Mouse (Mus musculus): Measurements from ENCODE around the gene Fam222b. TPM values are rescaled to one million over a fixed set of nuclear protein-coding genes. Genes with fewer than 3 reads are reported as not detected.

The Fam222b gene
- 13.8 and 15.8 TPM in 2 replicates for polyA plus RNA-seq (2012; rRNA removed)

DNA sequence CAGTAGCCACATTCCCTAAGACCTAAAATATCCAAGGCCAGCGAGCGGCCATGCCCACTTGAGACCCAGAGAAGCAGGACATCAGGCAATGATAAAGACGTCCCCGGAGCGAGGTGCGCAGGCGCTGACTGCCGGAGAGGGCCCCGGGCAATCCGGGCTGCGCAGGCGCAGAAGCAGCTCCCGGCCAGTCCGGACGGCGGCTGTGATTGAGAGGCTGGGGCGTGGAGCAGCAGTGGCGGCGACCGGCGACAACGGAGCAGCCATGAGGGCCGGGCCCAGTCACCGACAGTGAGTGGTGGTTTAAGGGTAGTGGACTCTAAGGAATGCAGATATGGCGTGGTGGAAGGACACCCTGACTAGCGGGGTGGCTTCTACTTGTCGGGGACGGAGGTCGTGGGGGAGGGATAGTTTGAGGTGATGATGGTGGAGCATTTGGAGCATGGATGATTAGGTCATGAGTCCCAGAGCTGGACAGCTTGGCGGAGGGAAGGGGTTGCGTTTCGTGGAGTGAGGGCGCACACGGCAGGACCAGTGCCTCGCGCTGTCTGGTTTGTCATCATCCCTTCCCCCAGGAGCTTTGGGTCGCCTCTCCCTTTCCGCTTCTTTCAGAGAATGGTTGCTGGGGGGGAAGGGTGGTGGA is at the start of gene Fam222b:
Gene Fam222b (plus strand): TSS at position 157 of the 640 bp plus-strand sequence.

GRCm38 (mm10) chr11:78079961-78080921 is 14.2 kb upstream of the Fam222b start, which contains the start of gene Eral1:
Eral1 (minus strand) TSS chr11:78080383.

DNA sequence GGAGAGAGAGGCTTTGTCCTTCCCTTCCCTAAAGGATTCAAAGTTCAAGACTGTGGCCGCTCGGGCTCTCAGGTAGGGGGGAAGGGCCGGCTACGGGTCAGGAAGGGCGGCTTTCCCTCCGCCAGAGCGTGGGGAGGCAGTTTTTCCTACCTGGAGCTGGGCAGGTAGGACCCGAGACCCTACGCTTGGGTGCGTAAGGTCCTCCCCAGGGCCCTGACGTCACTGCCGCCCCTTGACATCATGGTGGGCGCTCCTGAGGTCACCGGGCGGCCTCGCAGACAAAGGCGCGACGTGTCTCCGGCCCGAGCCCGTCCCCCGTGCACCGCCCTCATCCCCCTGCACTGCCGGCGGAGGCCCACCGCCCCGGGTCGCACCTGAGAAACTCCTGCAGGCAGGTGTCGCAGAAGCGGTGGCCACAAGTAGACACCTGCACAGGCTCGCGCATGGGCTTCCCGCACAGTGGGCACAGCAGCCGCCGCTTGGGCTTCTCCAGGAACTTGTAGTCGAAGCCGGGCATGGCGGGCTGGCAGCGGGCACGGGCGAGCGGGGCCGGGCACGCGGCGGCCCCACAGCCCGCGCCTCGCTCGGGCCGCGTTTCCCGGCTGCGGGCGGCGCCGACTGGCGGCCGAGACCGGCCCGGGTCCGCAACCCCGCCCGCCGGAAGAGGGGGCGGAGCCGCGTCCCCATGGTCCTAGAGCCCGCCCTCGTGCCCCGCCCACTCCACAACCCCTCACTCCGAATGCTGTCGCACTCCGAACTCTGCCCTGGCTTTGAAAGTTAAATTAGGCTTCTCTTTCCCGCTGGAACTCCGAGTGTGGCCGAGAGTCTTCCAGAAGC is 70.7 kb downstream of the Fam222b start, which contains the start of gene Traf4:
Gene Traf4 (minus strand): TSS at position 666 of the 837 bp plus-strand sequence.

DNA sequence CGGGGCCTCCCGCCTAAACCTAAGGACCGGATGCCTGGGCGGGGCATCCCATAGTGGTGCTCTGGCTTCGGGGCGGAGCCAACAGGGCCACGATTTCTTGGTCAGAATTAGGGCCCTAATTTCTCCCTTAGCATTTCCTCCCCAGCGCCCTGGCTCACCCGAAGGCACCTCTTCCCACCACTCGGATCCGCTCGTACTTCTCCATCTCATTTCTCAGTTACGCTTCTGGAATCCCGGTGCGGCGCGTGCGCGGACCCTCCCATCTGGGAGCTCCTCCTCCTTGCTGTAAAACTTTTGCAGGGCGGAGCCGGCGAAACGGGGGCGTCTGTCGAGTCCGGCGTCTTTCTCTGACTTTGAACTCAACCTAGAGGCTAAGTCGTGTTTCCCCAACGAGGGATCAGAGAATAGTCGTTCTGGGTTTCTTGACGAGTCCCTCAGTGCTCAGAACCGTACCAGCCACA is 82.0 kb downstream of the Fam222b start, which contains the start of the genes Nek8 and Tlcd1:
Gene Nek8 (minus strand): TSS at position 274 of the 461 bp plus-strand sequence.
Gene Tlcd1 (plus strand): TSS at position 310 of the 461 bp plus-strand sequence.

DNA sequence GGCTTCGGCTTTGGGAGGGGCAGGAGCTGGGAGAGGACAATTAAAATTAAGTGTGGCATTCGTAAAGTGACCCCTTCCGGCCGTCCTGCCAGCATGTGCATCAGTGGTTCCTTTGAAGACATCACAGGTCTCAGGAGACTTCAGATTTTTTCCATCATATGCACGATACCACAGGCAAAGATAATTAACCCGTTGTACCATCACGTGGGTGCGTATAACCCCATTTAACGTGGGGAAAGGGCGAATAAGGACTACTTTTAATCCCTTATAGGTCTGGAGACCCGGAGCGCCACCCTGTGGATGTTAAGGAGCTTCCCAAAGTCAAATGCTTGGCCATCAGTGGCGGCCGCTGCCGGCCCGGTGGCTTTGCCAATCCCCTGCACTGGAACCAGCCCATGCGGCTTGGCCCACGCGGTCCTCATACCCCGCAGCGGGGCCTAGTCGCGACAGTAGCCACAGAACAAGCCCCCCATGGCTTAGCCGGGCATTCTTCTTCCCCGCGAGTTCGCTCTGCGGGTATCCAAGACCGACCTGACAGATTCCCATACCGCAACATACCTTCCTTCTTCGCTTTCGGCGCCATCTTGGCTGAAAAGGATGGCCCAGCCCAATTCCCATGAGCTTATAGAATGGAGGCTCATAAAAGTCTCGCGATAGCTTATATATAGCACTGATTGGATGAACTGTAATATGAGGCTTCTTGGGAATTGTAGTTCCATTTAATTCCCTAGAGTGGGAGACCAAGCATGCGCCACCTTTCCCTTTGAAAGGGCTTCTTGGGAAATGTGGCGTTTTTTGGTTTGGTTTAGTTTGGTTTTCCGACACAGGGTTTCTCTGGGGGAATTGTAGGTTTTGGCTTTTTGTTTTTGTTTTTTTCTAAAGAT is 88.7 kb downstream of the Fam222b start, which contains the start of gene Rpl23a:
Gene Rpl23a (minus strand): TSS at position 624 of the 884 bp plus-strand sequence.

DNA sequence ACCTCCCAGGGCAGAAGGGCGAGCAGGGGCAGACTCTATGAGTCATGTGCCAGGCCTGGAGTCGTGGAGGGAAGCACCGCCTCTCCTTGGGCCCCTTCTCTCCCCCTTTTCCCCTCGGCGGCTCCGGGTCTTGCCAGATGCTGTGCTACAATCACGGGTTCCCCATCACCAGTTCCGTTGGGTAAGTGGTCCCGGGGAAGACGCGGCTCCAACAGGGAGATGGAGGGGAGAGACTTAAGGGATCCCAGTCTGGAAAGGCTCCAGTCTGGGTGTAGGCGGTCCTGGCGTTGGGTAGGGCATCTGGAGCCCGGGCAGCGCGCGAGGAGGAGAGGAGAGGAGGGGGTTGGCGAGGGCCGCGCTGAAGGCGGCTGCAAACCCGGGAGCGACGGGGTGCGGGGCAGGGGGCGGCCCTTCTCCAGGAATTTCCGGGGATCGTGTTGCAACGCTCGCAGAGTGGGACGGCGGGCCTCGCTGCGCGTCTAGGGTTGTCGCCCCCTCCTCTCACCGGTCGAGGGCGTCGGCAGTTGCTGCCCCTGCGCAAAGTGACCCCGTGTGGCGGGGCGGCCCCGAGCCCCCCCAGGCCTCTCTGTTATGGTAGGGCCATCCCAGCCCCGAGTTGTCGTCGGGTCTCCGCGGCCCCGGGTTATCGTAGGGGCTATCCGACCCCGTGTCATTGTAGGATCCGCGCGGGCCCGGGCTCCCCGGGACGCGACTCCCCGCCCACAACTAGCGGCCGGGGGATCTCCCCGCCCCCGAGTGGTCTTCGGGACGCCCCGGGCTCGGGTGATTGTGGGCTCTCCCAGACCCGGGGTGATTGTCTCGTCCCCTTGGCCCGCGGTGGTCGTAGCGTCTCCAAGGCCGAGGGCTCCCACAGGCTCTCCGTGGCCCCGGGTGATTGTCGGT is 94.1 kb downstream of the Fam222b start, which contains the start of gene Rab34:
Gene Rab34 (plus strand): TSS at position 100 of the 903 bp plus-strand sequence.

DNA sequence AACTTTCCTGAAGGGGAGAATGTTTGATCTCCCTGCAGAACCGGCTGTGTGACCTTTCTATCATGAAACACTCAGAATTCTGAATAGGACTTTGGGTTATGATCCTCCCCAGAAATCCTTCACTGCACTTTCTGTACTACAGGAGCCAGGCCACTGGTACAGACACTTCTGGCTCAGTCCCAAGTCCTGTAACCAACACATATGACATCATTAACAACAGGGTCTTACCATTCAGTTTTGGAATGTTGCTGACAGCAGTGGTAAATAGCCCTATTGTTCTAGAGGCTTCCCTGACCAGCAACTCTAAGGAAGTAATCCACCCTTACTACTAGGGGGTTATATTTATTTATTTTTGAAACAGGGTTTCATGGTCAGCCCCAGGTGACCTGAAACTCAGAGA is 98.7 kb downstream of the Fam222b start, which contains the start of gene Proca1:
Gene Proca1 (plus strand): TSS at position 280 of the 400 bp plus-strand sequence.

Other genes with a start within 250 kb of the Fam222b start
- gene Pipox, start 200.6 kb upstream of the Fam222b start, polyA plus RNA-seq (2012; rRNA removed): 9.2 and 9.3 TPM in 2 replicates
- gene Sez6, start 163.9 kb upstream of the Fam222b start, polyA plus RNA-seq (2012; rRNA removed): 138 and 161 TPM in 2 replicates
- 48.9 and 50.9 TPM in 2 replicates for gene Phf12, start 111.9 kb upstream of the Fam222b start, polyA plus RNA-seq (2012; rRNA removed)
- gene Dhrs13, start 62.4 kb upstream of the Fam222b start, polyA plus RNA-seq (2012; rRNA removed): 33.6 and 35.9 TPM in 2 replicates
- 123 TPM in 2 replicates for gene Flot2, start 56.7 kb upstream of the Fam222b start, polyA plus RNA-seq (2012; rRNA removed)
- 29.6 and 30.0 TPM in 2 replicates for gene Eral1, start 14.3 kb upstream of the Fam222b start, polyA plus RNA-seq (2012; rRNA removed)
- 141 and 143 TPM in 2 replicates for gene Traf4, start 70.9 kb downstream of the Fam222b start, polyA plus RNA-seq (2012; rRNA removed)
- 9.7 and 10.5 TPM in 2 replicates for gene Nek8, start 82.0 kb downstream of the Fam222b start, polyA plus RNA-seq (2012; rRNA removed)
- 25.7 and 26.5 TPM in 2 replicates for gene Tlcd1, start 82.1 kb downstream of the Fam222b start, polyA plus RNA-seq (2012; rRNA removed)
- gene Rpl23a, start 88.9 kb downstream of the Fam222b start, polyA plus RNA-seq (2012; rRNA removed): 2,315 and 2,382 TPM in 2 replicates
- 96.9 and 97.7 TPM in 2 replicates for gene Rab34, start 93.8 kb downstream of the Fam222b start, polyA plus RNA-seq (2012; rRNA removed)
- gene Proca1, start 98.7 kb downstream of the Fam222b start, polyA plus RNA-seq (2012; rRNA removed): 1.9 and 2.1 TPM in 2 replicates
- gene Sdf2, start 151.1 kb downstream of the Fam222b start, polyA plus RNA-seq (2012; rRNA removed): 126 and 141 TPM in 2 replicates
- gene Supt6, start 151.3 kb downstream of the Fam222b start, polyA plus RNA-seq (2012; rRNA removed): 18.7 and 22.1 TPM in 2 replicates
- 57.1 and 65.9 TPM in 2 replicates for gene 2610507B11Rik, start 167.1 kb downstream of the Fam222b start, polyA plus RNA-seq (2012; rRNA removed)
- 0.26 and 0.44 TPM in 2 replicates for gene BC030499, start 196.2 kb downstream of the Fam222b start, polyA plus RNA-seq (2012; rRNA removed)
- gene Spag5, start 206.9 kb downstream of the Fam222b start, polyA plus RNA-seq (2012; rRNA removed): 12.0 and 13.5 TPM in 2 replicates
- gene Aldoc, start 228.3 kb downstream of the Fam222b start, polyA plus RNA-seq (2012; rRNA removed): 166 and 179 TPM in 2 replicates
- 56.9 and 57.1 TPM in 2 replicates for gene Pigs, start 233.8 kb downstream of the Fam222b start, polyA plus RNA-seq (2012; rRNA removed)
- gene Unc119, start 248.8 kb downstream of the Fam222b start, polyA plus RNA-seq (2012; rRNA removed): 138 and 147 TPM in 2 replicates